Mouse (Mus musculus): ENCODE measurements around the gene Ceacam15. TPM values are rescaled to one million over a fixed set of nuclear protein-coding genes. Genes with fewer than 3 reads are reported as not detected.

The Ceacam15 gene
- polyA plus RNA-seq, 1 experiment from 2014 or later: not detected

- H3K4me2 ChIP-seq: no peak overlapping the region
Observed at GRCm38 (mm10) chr7:16628096-16628771, 47.3 kb downstream of the Ceacam15 start.

GRCm38 (mm10) chr7:16623687-16624086 is 51.8 kb downstream of the Ceacam15 start:
- Histone ChIP-seq H3K4me2 (no peak overlapping the region), H3K27ac (no peak overlapping the region), H3K27me3 (peaks cover 21% of the 10 kb centered on the region), H3K36me3 (ENCODE audit: poor library complexity, severe bottlenecking) (no peaks in the 10 kb centered on the region), H3K4me3 (no peak overlapping the region), H3K4me1 (peaks cover 5% of the 10 kb centered on the region), H3K9me3 (replicated peaks) (no peaks in the 10 kb centered on the region), H3K9ac (no peak overlapping the region)
- no peak for ATAC-seq

More at GRCm38 (mm10) chr7:16628096-16628771, 47.3 kb downstream of the Ceacam15 start:
- no peaks in the 10 kb centered on the region for H3K4me1 ChIP-seq
- 37% methylated on average over 12 of the region's 12 CpGs for WGBS
- H3K27me3 ChIP-seq: no peaks in the 10 kb centered on the region
- ATAC-seq: peak; percentile 90
- H3K9ac ChIP-seq: no peak overlapping the region
- no peaks in the 10 kb centered on the region for H3K9me3 ChIP-seq (replicated peaks)
- no peak overlapping the region for H3K27ac ChIP-seq
- H3K4me3 ChIP-seq: no peak overlapping the region
- no peaks in the 10 kb centered on the region for H3K36me3 ChIP-seq (ENCODE audit: poor library complexity, severe bottlenecking)

GRCm38 (mm10) chr7:16623131-16623530 is 52.4 kb downstream of the Ceacam15 start:
- Histone ChIP-seq H3K27ac (no peak overlapping the region), H3K9me3 (replicated peaks) (no peaks in the 10 kb centered on the region), H3K4me3 (no peak overlapping the region), H3K27me3 (peaks cover 27% of the 10 kb centered on the region), H3K4me1 (peaks cover 9% of the 10 kb centered on the region), H3K36me3 (ENCODE audit: poor library complexity, severe bottlenecking) (no peaks in the 10 kb centered on the region), H3K9ac (no peak overlapping the region), H3K4me2 (no peak overlapping the region)
- 63% methylated on average over 4 of the region's 4 CpGs for WGBS
- ATAC-seq: no peak

Other genes with a start within 250 kb of the Ceacam15 start
- 55.7 and 56.4 TPM in 2 replicates for gene Tmem160, start 222.9 kb downstream of the Ceacam15 start, polyA plus RNA-seq (2015; fragmentation: Nextera tagmentation; extraction: Ambion mirVana)
- gene Npas1, start 198.0 kb downstream of the Ceacam15 start, polyA plus RNA-seq (2015; fragmentation: Nextera tagmentation; extraction: Ambion mirVana): 2.1 and 3.4 TPM in 2 replicates
- gene Arhgap35, start 60.7 kb downstream of the Ceacam15 start, polyA plus RNA-seq (2015; fragmentation: Nextera tagmentation; extraction: Ambion mirVana): 29.1 and 34.1 TPM in 2 replicates
- not detected in 2 replicates for gene Ceacam9, start 46.2 kb upstream of the Ceacam15 start, polyA plus RNA-seq (2015; fragmentation: Nextera tagmentation; extraction: Ambion mirVana)
- gene Ap2s1, start 62.7 kb upstream of the Ceacam15 start, polyA plus RNA-seq (2015; fragmentation: Nextera tagmentation; extraction: Ambion mirVana): 328 and 333 TPM in 2 replicates
- 16.0 and 17.1 TPM in 2 replicates for gene Slc1a5, start 105.6 kb upstream of the Ceacam15 start, polyA plus RNA-seq (2015; fragmentation: Nextera tagmentation; extraction: Ambion mirVana)
- 147 and 164 TPM in 2 replicates for gene Strn4, start 140.2 kb upstream of the Ceacam15 start, polyA plus RNA-seq (2015; fragmentation: Nextera tagmentation; extraction: Ambion mirVana)
- 24.0 and 28.0 TPM in 2 replicates for gene Fkrp, start 141.0 kb upstream of the Ceacam15 start, polyA plus RNA-seq (2015; fragmentation: Nextera tagmentation; extraction: Ambion mirVana)
- 7.7 and 8.3 TPM in 2 replicates for gene Prkd2, start 167.2 kb upstream of the Ceacam15 start, polyA plus RNA-seq (2015; fragmentation: Nextera tagmentation; extraction: Ambion mirVana)
- gene Dact3, start 199.6 kb upstream of the Ceacam15 start, polyA plus RNA-seq (2015; fragmentation: Nextera tagmentation; extraction: Ambion mirVana): 2.0 and 2.3 TPM in 2 replicates
- 9.2 and 18.2 TPM in 2 replicates for gene Gng8, start 216.1 kb upstream of the Ceacam15 start, polyA plus RNA-seq (2015; fragmentation: Nextera tagmentation; extraction: Ambion mirVana)
- gene Ptgir, start 230.8 kb upstream of the Ceacam15 start, polyA plus RNA-seq (2015; fragmentation: Nextera tagmentation; extraction: Ambion mirVana): 0.14 and 0.37 TPM in 2 replicates
- 271 and 296 TPM in 2 replicates for gene Calm3, start 248.4 kb upstream of the Ceacam15 start, polyA plus RNA-seq (2015; fragmentation: Nextera tagmentation; extraction: Ambion mirVana)